Mouse (Mus musculus): Measurements from ENCODE around the gene Jup. TPM values are rescaled to one million over a fixed set of nuclear protein-coding genes. Genes with fewer than 3 reads are reported as not detected.

Gene Jup
- total RNA-seq, 2 experiments from 2014 or later: 73.4 to 81.3 TPM

- no peak for DNase-seq (ENCODE audit: low spot score)
Observed at GRCm38 (mm10) chr11:100408835-100409462, 11.4 kb upstream of the Jup start.

DNA sequence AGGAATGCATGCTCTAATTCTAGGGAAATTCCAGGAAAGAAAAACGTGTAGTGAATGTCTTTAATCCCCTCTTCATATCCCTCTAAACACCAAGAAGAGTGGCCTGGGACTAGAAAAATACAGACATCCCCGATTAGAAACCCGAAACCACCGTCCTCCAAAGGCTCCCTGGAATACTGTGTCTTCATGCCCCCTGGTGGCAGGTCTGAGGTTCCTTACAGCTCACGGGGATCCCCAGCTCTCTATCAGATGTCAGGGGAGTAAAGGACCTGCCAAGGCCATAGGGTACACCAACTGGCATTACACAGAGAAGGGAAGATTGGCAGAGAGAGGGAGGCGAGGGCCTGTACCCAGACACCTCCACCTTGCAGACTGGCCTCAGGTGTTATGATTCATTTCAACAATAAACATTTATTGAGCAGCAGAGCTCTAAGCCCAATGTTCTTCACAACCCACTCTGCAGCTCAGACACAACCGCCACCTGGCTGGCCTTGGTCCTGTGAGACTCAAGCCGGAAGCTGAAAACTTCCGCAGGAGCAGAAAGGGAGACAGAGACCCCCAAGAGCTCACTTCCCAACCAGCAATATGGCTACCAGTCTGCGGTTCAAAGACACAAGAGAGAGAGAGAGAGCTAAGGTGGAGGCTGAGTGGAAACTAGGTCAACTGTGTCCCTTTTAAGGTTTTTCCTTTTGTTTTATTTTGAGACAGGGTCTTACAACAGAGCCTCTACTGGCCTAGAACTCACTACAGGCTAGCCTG is 10.7 kb upstream of the Jup start:
- DNase-seq (ENCODE audit: low spot score): peak; percentile 86

DNA sequence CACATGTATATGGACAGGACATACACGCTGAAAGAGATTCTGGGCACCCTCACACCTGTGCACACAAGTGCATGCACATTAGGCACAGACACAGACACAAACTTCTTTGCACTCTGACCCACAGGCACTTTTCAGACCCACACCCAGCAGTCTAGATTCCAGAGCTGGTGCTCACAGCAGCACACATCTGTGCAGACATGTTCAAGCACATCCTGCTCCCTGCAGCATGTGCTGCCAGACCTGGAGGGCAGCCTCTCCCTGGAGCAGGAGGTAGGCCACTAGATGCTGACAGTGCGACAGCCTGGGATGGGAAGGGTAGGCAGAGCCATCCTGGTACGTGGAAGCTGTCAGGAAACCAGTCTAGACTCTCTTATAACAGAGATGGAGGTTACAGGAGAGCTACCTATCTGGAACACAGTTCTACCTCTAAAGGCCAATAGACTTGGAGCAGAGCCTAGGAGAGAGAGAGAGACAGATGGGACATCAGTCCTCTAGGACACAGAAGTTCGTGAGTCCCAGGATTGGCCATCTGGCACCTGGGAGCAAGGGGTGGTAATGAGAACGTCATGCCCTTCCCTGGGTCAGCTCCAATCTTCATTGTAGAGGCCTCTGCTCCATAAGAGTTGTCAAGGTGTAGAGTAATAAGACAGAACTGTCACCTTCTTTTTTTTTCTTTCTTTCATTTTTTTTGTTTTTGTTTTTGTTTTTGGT is 9.6 kb upstream of the Jup start:
- DNase-seq (ENCODE audit: low spot score): no peak

GRCm38 (mm10) chr11:100406273-100406672 is 8.7 kb upstream of the Jup start:
- no peak for DNase-seq (ENCODE audit: low spot score)

DNA sequence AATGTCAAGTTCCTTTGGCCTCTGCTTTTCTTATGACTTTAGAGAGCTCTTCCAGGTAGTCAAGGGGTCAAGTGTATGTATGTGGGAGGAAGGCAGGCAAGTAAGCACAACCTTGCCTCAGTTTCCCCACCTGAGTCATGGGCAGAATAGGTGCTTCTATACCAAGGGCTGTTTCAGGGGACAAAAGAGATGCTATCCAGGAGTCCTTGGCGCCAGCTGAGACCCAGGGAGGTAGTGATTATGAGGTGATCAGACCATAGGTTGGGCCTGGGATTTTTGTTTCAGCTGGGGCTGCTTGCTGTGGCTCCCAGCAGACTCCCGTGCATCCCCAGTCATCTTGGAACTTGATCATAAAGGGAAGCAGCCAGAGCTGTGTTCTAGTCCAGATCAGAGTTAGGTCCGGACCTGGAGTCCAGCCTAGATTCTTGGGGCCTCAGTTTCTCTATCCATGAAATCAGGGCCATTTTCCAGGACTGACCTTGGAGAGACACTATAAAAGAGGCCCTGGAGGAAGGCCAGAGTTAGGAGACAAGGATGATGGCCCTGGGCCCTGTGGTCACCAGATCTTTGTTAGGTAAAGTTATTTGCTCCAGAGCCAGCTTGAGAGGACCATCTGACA is 7.0 kb upstream of the Jup start:
- no peak for DNase-seq (ENCODE audit: low spot score)

DNA sequence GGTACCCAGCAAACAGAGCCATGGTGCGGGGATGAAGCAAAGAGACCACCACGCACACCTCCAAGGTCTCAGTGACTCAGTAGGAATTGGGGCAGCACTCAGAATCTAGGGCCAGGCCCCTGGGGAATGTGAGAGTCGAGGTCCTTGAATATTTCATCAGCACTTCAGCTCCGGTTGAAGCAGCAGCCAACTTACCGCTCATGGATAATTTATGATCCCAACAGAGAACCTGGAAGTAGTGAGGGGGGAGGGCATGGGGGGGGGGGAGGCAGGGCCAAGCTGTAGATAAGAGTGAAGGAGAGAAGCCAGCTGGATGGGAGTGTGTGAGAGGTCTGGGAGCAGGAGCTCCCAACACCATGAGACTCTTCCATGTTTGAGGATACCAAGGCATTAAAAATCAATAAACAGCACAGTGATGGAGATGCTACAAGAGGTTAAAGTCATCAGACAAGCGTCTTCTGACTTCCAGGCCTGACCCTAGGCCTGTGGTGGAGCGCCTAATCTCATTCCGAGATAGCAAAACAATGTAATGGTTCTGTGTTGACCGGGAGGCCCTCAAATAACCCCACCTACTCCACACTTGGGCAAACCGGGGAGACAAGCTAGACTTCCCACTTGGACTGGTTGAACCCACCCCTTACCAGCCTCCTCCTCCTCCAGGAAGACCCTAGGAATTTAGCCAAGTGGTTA is 6.0 kb upstream of the Jup start:
- no peak for DNase-seq (ENCODE audit: low spot score)

DNA sequence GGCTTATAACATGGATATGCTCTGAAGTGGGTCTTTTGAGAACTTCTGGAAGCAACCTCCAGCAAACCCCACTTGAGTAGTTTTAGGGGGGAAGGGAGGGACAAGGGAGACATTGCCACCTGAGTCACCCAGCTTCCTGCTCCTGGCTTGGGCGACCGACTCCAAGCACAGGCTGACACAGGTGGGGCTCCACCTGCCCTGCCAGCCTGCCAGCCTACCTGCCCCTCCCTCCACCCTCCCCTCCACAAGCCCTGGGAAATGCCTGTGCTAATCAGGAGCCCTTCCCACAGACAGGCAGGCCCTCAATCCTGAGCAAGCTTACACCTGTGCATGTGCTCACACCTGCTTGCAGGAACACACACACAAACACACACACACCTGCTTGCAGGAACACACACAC is 5.1 kb upstream of the Jup start:
- DNase-seq (ENCODE audit: low spot score): no peak

DNA sequence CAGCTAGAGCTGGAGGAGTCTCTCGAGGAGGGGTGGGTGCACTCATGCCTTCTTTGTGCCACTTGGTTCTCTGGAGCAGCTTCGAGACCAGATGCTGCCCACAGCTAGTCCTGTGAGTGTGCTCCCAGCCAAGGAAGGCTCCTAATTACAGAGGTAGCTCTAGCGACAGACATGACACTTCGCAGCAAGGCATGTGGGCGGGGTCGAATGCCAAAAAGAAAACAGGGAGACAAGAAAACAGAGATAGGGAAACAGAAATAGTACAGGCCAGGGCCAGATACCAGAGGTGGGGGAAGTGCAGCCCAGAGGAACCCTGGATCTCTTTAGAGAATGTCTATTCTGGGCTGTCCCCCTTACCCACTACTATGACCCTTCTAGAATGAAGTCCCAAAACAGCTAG is 4.7 kb upstream of the Jup start:
- no peak for DNase-seq (ENCODE audit: low spot score)

GRCm38 (mm10) chr11:100400842-100401241 is 3.3 kb upstream of the Jup start:
- no peak for DNase-seq (ENCODE audit: low spot score)

DNA sequence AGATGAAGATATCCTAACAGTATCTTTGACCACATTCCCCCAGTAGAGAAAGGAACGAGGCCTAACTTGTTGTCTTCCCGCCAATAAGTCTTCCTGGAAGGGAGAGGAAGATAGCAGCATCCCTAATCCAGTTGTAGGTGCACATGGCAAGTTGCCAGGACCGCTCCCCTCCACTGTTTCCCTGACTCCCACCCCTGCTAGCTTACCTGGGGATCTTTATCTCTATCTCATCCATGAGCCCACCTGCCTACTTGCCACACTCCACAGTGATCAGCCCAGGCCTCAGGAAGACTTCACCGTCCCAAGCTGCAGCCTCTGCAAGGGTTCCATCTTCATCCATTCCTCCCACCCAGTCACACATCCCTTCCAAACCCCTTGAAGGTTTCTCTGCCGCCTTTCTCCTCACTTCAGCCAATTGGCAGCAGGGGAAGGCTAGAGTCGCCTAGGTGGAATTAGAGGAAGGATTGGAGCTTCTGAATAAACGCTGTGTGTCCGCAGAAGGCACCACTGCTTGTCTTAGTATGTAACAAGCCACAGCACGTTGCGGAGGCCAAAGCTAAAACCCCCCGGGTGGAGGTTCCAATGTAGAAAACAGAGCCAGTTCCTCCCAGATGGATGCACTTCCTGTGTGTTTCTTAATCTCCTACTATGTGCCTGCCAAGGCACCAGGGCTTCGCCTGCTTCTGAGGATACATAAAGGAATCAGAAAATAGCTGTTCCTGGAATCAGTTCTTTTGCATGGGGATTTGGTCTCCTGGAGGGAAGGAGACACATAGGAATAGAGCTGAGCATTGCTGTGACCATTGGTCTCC is 2.4 kb upstream of the Jup start:
- no peak for DNase-seq (ENCODE audit: low spot score)

GRCm38 (mm10) chr11:100399320-100399719 is 1.8 kb upstream of the Jup start:
- no peak for DNase-seq (ENCODE audit: low spot score)

GRCm38 (mm10) chr11:100398517-100398916 is 954 bp upstream of the Jup start:
- DNase-seq (ENCODE audit: low spot score): no peak

DNA sequence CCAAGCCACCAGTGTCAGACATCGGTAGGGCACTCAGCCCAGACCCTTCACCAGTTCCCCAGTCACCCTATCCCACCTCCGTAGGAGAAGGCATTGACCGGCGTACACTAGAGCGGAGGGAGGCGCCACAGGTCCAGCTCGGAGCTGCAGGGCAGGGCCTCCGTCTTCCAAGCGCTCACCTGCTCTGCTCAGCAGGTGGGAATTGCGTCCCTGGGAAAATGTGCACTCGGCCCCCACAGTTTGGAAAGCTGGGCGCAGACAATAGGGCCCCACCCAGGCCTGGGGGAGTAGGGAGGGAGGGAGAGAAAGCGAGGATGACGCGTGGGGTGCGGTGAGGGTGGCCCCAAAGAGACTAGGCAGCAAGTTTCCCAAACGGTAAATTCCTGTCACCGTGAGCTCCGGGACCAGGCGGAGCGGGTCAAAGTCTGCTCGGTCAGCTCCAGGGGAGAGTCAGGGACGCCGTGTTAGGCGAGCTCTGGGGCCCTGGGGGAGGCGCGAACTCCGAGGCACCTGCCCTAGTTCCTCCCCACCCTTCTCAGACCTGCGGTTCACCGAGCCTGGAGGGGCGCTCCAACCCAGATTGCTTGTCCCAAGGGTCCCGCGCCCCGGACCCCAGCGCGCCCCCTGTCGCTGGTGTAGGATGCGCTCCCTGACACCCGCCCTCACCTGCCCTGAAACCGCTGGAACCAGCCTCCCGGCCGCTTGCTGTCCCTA is 520 bp downstream of the Jup start:
- DNase-seq (ENCODE audit: low spot score): peak; percentile 48

DNA sequence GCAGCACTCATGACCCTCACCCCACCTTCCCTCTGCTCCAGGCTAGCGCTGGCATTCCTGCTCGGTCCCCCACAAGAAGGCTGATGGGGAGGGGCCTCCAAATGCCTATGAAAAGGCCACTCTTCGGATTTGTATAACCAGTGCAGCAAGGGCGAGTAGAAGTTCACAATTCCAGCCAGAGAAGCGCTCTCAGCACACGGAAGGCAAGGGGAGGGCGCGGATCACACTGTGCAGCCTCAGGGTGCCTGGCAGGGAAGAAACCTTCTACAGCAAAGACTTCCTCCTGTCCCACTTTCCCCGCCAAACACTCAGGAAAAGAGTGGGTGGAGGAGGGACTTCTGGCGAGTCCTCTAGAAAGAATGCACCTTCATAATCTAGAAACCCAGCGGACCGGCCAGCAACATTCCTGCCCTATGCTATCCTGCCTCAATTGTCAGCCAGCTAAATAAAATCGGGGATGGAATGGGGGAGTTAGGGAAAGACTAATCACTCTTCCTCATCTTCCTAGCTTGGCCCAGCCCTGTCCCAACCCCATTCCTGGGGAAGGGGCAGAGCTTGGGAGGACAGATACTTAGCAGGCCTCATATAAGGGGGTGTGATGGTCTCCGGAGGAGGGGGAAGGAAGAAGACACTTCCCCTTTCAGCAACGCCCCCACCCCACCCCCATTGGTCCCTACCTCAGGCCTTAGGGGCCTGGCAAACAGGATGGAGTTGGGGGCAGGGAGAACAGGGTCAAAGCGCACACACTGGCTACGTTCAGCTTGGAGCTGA is 1.5 kb downstream of the Jup start:
- peak; percentile 32 for DNase-seq (ENCODE audit: low spot score)

DNA sequence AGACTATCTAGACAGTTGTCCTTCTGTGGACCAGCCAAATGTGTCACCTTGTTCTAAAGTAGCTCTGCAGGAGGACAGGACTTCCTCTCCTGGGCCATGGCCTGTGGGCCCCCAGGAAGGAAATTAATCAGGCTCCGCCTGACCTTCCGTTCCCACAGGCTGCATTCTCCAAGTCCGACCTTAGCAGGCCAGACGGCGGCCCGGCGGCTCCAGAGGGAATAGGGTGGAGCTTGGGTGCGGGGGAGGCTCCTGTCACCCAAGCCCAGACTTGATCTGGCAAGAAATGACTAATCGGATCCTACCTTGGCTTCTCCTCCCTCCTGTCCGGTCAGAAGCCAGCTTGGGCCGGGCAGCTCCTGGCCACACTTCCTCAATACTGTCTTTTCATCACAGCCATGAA is 2.4 kb downstream of the Jup start:
- DNase-seq (ENCODE audit: low spot score): peak; percentile 84

DNA sequence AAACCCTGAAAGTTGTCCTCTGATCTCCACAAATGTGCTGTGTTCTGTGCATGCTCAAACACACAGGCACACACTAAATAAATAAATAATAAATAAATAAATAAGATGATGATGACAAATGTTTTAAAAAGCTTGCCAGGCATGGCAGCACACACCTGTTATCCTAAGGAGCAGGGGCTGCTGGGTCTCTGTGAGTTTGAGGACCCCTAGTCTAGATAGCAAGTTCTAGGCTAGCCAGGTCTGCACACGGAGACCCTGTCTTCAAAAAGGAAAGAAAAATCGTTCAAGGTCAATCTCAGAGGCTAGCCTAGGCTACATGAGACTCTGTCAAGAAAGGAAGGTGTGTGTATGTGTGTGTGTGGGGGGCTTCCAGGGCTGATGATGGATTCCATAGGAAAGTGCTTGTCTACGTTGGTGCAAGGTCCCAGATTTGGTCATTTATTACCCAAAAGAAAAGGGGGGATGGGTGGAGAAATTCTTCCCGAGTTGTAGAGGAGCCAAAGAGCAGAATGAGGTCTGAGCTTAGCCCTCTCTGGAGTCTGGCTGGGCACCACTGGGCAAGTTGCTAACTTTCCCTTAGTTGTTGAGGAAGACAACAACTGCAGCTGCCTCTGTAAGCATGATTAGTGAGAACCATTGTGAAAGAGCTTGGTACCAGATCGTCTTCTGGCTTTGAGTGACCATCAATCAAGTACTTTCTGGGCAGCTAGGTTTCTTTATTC is 3.0 kb downstream of the Jup start:
- DNase-seq (ENCODE audit: low spot score): no peak

DNA sequence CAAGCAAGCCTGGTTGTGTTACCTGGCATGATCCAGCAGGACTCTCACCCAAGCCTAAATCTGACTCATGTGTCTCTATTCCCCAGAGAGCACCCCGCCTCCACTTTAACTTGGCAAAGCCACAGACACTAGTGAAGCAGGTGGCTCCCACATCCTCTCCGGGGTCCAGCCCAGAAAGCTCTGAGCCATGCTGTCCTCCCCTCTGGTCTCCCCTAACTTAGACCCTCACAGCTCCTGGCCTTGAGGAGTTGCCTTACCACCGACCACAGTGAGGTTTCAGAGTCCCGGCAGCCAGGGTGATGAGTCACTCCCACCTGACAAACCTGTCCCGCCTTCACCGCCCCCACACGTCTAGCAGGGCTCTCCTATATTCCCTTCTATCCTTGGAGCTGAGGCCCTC is 3.8 kb downstream of the Jup start:
- DNase-seq (ENCODE audit: low spot score): peak; percentile 57

DNA sequence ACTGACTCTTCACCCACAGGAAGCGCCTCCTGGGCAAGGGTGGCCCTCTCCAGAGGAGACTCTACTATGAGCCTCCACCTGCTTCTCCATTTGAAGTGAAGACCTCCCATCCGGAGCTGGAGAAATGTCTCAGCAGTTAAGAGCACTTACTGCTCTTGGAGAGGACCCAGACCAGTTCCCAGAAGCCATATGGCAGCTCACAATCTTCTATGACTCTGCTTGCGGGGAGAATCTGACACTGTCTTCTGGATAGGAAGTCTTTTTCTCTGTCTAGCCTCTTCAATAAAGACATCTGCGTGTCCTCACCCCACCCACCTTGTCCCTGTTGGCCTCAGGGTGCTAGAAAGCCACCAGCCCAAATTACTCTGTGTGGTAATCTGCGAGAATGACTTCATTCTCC is 4.6 kb downstream of the Jup start:
- peak; percentile 26 for DNase-seq (ENCODE audit: low spot score)

- DNase-seq (ENCODE audit: low spot score): no peak
Observed at GRCm38 (mm10) chr11:100391884-100392345, 5.6 kb downstream of the Jup start.

Measured in gastrocnemius, adult 18-20 months (tissue).